Mouse (Mus musculus) layer of hippocampus, adult 9-10 months (tissue): Measurements from ENCODE around the gene Med12.

Experiments used
- DNase-seq: peaks from one replicate; pipeline ENCODE4 v3.0.0; 2022; ENCODE audit warnings: low spot score

Med12 gene

GRCm38 (mm10) chrX:101273875-101274738 is at the start of gene Med12:
Gene Med12 (plus strand): TSS chrX:101274030.
- peak; percentile 36 for DNase-seq

- DNase-seq, result no peak
Measured at GRCm38 (mm10) chrX:101245011-101245410, 28.8 kb upstream of the Med12 start.

- peak; percentile 71 for DNase-seq
Measured at GRCm38 (mm10) chrX:101253952-101254729, 19.7 kb upstream of the Med12 start, which contains the start of gene Foxo4. Gene Foxo4 (plus strand): TSS chrX:101254528.

- no peak for DNase-seq
Measured at GRCm38 (mm10) chrX:101254740-101255139, 19.1 kb upstream of the Med12 start.

GRCm38 (mm10) chrX:101256603-101257002 is 17.2 kb upstream of the Med12 start:
- no peak for DNase-seq

- no peak for DNase-seq
Measured at GRCm38 (mm10) chrX:101260441-101261325, 13.1 kb upstream of the Med12 start.

- no peak for DNase-seq
Measured at GRCm38 (mm10) chrX:101263892-101264291, 9.9 kb upstream of the Med12 start, which contains the start of gene Gm614. Gene Gm614 (minus strand): TSS chrX:101263992.

GRCm38 (mm10) chrX:101266631-101267030 is 7.2 kb upstream of the Med12 start:
- no peak for DNase-seq

- DNase-seq, result no peak
Measured at GRCm38 (mm10) chrX:101268025-101268754, 5.6 kb upstream of the Med12 start, which contains the start of gene Il2rg. Gene Il2rg (minus strand): TSS chrX:101268255.

GRCm38 (mm10) chrX:101268755-101269124 is 5.1 kb upstream of the Med12 start, which contains the start of gene Gm20489:
Gene Gm20489 (minus strand): TSS chrX:101269023.
- no peak for DNase-seq

GRCm38 (mm10) chrX:101273410-101273809 is 420 bp upstream of the Med12 start:
- no peak for DNase-seq

- DNase-seq, result no peak
Measured at GRCm38 (mm10) chrX:101282813-101283212, 9.0 kb downstream of the Med12 start.

GRCm38 (mm10) chrX:101285534-101285933 is 11.7 kb downstream of the Med12 start:
- no peak for DNase-seq

GRCm38 (mm10) chrX:101285953-101286670 is 12.3 kb downstream of the Med12 start:
- DNase-seq, result no peak

GRCm38 (mm10) chrX:101287543-101287942 is 13.7 kb downstream of the Med12 start:
- DNase-seq, result no peak

- DNase-seq, result no peak
Measured at GRCm38 (mm10) chrX:101288432-101288831, 14.6 kb downstream of the Med12 start.

- DNase-seq, result no peak
Measured at GRCm38 (mm10) chrX:101289037-101289436, 15.2 kb downstream of the Med12 start.

- DNase-seq, result no peak
Measured at GRCm38 (mm10) chrX:101290111-101290510, 16.3 kb downstream of the Med12 start.

- DNase-seq, result no peak
Measured at GRCm38 (mm10) chrX:101299055-101299454, 25.2 kb downstream of the Med12 start, which contains the start of gene Nlgn3. Gene Nlgn3 (plus strand): TSS chrX:101299168.
